Mouse (Mus musculus): Measurements from ENCODE around the gene Cchcr1.
A peak's percentile ranks its signal among the peaks of the same experiment; 100 is the strongest.

Cchcr1 gene

GRCm38 (mm10) chr17:35556812-35557211, 39.9 kb downstream of the Cchcr1 start:
- peak; percentile 68 for DNase-seq

GRCm38 (mm10) chr17:35557351-35557750, 40.5 kb downstream of the Cchcr1 start:
- DNase-seq = no peak

- DNase-seq = no peak
These were observed 41.3 kb downstream of the Cchcr1 start for GRCm38 (mm10) chr17:35558216-35558615.

GRCm38 (mm10) chr17:35567150-35567549, 50.2 kb downstream of the Cchcr1 start, which contains the start of gene 2300002M23Rik:
TSS of gene 2300002M23Rik (plus strand) at chr17:35567450.
- no peak for DNase-seq

- DNase-seq = no peak
These were observed 50.9 kb downstream of the Cchcr1 start for GRCm38 (mm10) chr17:35567767-35568166.

GRCm38 (mm10) chr17:35569091-35569944, 52.4 kb downstream of the Cchcr1 start:
- peak; percentile 58 for DNase-seq

- DNase-seq = no peak
These were observed 53.9 kb downstream of the Cchcr1 start for GRCm38 (mm10) chr17:35570836-35571235.

GRCm38 (mm10) chr17:35571477-35571876, 54.6 kb downstream of the Cchcr1 start:
- no peak for DNase-seq

GRCm38 (mm10) chr17:35578211-35578610, 61.3 kb downstream of the Cchcr1 start:
- peak; percentile 86 for DNase-seq
